Mouse (Mus musculus): ENCODE measurements at regions not wholly inside any gene's neighbourhood (a gene's known extent, or its start where the extent isn't known, plus 50 kb on each side); places are given as distances from the start of the nearest gene placed in this dataset.
"Not testable (repeated sequence)": the region's sequence is repeated elsewhere in the genome, so short reads cannot be mapped to it uniquely, and the experiment has no call there.

DNA sequence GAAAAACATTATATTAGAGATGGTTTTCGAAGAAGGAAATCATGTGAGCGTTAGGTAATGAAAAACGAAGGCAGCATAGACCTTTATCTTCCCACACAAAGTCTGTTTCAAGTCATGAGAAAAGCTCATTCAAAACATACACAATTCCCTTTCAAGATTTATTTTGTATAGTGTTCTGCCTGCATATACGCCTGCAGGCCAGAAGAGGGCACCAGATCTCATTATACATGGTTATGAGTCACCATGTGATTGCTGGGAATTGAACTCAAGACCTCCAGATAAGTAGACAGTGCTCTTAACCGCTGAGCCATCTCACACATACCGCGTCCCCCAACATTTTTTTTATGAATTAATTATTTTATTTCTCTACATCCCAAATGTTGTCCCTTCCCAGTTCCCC is 578.3 kb upstream of the Ccdc54 start:
- DNase-seq (ENCODE audit: low spot score): no peak

GRCm38 (mm10) chr16:51160768-51161167 is 569.8 kb upstream of the Ccdc54 start:
- DNase-seq (ENCODE audit: low spot score): no peak

GRCm38 (mm10) chr16:51138575-51138974 is 547.6 kb upstream of the Ccdc54 start:
- no peak for DNase-seq (ENCODE audit: low spot score)

DNA sequence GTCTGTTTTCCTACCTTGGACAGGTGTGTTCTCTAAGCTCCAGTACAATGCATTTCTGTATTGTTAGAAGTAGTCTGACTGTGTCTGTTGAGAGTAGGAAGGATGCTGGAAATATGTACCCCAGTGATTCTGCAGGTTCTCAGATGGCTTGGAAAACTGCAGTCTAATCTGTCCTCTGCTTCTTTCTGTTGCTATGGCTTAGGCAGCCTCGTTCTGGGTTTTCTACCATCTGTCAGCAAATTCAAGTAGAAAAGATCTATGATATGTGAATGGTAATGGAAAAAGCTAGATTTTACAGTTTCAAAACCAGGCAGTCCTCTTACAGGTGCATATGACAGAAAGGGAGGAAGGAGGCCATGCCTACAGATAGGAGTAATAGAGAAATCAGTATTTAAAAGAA is 528.9 kb upstream of the Ccdc54 start:
- no peak for DNase-seq (ENCODE audit: low spot score)

DNA sequence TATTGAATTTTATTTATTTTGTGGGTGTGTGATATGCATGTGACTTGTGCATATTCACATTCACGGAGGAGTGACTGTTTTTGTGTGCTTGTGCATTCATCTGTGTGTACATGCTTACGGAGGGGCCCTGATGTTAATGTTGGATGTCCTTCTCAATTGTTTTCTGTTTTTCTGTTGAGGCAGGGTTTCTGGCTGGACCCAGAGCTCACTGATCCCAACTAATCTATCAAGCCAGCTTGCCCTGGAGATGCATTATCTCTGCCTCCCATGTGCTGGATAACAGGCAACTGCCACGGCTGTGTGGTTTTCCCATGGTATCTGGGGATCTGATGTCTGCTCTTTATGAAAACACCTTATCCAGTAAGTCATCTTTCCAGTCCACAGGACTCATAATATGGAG is 527.4 kb upstream of the Ccdc54 start:
- no peak for DNase-seq (ENCODE audit: low spot score)

DNA sequence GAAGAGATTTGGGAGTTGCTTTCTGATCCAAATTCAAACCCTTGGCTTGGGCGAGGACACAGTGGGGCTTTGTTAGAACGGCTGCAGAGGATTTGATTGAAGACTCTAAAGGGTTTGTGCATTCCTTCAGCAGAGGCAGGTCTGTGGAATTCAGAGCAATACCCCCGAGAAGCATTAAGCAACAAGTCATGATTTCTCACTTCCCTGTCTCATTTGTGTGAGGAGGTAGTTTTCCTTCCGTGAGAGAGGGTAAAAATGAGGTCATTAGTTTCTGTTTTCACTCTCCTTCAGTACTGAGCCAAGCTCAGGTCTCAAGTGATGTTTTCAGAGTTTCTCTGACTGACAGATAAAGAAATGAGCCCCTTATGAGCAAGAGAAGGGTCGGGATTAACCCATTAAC is 526.9 kb upstream of the Ccdc54 start:
- no peak for DNase-seq (ENCODE audit: low spot score)

GRCm38 (mm10) chr16:51109864-51110263 is 518.9 kb upstream of the Ccdc54 start:
- DNase-seq (ENCODE audit: low spot score): no peak

DNA sequence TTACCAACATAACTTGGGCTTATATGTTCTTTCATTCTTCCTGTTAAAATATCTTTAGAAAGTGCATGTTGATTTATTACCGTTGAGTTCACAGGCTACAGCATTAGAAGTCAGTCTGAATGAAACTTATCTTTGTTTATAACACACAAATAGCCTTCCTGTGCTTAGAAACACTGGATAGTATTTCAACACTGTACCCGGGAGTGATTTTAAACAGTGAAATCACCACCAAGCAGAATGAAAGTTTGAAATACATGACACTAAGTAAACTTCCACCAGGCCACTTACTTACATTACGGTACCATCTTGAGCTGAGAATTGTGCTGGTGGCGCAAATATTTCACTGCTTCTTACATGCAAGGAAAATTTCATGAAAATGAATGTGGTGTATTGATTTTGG is 516.5 kb upstream of the Ccdc54 start:
- no peak for DNase-seq (ENCODE audit: low spot score)

DNA sequence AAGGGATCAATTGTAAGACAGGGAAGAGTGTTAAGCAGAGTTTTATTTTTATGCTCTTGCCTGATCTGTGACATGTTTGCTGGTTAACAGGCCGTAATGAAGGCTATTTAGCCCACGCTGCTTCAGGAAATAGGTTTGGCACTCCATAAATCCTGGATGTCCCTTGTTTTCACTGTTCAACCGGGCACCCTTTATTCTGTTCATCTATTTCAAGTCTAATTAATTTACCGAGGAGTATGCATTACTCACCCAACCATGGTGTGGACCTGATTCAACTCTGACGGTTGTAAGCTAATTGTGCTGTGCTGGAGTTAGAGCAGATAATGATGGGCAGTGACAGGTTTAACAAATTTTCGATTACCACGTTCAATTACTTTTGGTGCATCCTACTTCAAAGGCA is 495.6 kb upstream of the Ccdc54 start:
- no peak for DNase-seq (ENCODE audit: low spot score)

GRCm38 (mm10) chr16:51080146-51080545 is 489.2 kb upstream of the Ccdc54 start:
- no peak for DNase-seq (ENCODE audit: low spot score)

GRCm38 (mm10) chr16:51048650-51049049 is 457.7 kb upstream of the Ccdc54 start:
- DNase-seq (ENCODE audit: low spot score): no peak

DNA sequence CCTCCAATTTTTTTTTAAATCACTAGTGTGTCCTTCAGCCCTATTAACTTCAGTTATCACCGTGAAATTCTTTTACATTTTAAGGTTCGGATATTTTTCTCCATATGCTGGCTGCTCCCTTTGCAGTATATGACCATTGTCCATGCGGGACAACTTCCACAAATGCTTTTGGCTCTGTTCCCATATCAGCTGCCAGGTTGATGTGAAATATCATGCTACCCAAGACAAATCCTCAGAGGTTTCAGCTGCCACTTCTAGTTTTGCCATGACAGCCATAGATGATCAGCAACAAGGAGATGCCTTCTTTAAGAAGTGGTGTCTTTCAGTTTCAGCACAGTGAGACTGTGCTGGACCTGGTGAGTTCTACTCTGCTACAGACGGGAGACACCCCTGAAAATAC is 457.2 kb upstream of the Ccdc54 start:
- no peak for DNase-seq (ENCODE audit: low spot score)

DNA sequence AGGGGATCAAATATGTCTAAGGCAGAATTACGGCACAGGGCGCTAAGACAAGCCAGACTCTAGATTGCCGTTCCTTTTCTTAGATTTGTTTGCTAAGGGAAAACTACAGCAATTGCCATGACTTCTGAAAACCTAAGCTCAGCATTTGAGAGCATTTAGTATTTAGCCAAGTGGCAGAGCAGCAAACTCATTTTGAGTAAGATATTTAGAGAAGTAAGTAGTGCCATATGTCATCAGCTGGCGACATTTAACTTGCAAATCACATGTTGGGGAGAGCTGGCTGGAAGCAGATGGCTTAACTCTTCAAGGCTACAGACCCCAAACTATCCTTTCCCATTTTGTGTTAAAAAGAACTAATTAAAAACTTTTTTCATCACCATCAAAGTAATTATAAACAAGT is 450.4 kb upstream of the Ccdc54 start:
- DNase-seq (ENCODE audit: low spot score): no peak

DNA sequence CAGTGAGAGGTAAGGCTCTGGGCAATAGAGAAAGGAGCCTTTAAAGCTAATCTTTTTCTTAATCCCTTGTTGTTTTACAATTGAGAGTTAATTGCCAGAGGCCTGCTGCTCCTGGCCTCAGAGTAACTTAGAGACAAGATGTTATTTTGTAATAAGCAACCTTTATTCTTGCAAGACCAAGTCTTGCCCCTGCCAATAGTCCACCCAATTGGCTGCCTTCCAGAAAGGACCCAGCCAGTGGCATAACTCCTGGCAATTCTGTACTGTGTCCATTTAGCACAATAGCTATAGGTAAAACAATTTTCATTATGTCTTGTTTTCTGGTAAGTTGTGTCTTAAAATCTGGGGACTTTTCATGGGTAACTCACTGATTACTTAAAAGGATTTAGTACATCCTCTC is 411.9 kb upstream of the Ccdc54 start:
- DNase-seq (ENCODE audit: low spot score): no peak

GRCm38 (mm10) chr16:50964395-50964794 is 373.4 kb upstream of the Ccdc54 start:
- DNase-seq (ENCODE audit: low spot score): no peak

- no peak for DNase-seq (ENCODE audit: low spot score)
Observed at GRCm38 (mm10) chr16:50944091-50944490, 353.1 kb upstream of the Ccdc54 start.

DNA sequence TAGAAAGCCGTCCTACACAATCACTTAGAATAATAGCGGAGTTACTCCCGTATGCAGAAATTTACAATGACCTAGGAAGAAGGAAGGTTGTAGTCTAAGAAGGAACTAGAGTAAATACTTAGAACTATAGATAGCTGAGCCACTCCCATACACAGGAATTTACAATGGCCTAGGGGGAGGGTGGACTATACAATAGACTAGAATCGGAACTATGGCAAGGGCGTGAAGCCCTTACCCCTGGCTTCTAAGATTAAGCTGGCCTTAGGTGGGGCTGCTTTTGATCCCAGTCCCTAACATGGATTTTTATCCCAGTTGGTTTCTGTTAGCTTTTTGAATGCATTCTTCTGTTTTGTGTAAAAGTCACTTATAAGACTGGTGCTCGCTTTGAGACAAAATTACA is 352.6 kb upstream of the Ccdc54 start:
- DNase-seq (ENCODE audit: low spot score): not testable (repeated sequence)

GRCm38 (mm10) chr16:50942291-50942690 is 351.3 kb upstream of the Ccdc54 start:
- DNase-seq (ENCODE audit: low spot score): no peak

DNA sequence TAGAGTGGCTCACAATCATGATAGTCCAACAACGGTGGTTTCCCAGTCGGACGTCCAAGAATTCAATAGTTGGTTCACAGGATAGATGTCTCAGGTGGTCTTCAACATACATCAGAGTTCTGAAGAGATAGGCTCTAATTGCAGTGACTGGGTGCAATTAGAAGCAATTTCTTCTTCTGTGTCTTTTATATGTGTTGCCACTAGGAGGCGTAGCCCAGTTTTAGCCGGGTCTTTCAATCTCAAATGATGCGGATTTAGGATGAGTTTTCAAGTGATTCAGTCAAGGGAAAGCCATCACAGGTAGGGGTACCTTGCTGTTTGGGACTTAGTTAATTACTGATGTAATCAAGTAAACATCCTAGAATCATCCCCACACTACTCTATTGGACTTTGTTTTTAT is 348.4 kb upstream of the Ccdc54 start:
- no peak for DNase-seq (ENCODE audit: low spot score)

DNA sequence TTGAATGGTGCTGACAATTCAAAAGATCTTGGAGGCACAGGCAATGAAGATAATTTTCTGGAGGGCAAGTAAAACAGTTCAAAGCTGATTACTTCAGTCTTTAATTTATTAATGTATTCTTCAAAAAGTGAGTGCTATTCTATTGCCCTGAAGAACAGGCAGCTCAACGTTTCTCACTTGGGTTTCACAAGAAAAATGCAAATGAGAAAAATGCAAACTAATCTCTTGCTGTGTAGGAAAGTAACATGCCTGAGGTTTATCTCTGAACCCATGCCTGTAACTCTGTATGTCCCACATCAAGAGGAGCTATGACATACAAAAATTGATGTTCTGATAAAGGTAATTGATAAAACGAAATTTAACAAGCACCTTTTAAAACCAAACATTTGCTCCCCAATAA is 316.8 kb upstream of the Ccdc54 start:
- DNase-seq (ENCODE audit: low spot score): no peak

GRCm38 (mm10) chr16:50899151-50899550 is 308.2 kb upstream of the Ccdc54 start:
- no peak for DNase-seq (ENCODE audit: low spot score)

- DNase-seq (ENCODE audit: low spot score): no peak
Observed at GRCm38 (mm10) chr16:50877926-50878325, 287.0 kb upstream of the Ccdc54 start.

DNA sequence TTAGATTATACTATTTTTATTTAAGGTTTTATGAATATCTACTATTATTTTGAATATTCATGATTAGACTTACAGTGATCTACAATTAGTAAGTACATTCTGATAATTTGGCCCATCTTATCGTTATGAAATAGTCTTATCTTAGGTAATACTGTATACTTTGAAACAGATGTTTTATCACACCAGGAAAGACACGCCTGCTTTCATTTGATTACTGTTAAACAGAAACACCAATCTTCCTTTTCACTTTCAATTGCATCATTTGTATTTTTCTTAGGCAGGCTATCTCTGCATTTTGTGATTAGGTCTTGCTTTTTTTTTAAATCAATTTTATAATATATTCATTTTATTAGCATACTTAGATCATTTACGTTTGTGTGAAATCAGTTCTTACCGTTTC is 280.4 kb upstream of the Ccdc54 start:
- no peak for DNase-seq (ENCODE audit: low spot score)

DNA sequence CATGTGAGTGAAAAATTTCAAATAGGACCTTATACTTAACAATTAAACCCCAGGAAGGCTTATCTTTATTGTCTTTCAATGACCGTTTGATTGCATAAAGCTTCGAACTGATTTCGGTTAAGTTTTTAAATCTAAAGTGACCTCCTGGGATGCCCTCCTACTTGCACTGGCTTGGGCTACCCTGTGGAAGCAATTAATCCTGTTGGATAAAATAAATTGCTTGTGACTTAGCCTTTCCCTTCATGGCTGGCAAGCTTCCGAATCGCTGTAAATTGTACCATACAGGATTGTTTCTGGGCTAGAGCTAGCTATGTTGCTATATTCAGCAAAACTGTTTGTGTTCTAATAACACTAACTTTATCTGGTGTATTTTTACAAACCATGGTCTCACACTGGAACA is 272.6 kb upstream of the Ccdc54 start:
- no peak for DNase-seq (ENCODE audit: low spot score)

DNA sequence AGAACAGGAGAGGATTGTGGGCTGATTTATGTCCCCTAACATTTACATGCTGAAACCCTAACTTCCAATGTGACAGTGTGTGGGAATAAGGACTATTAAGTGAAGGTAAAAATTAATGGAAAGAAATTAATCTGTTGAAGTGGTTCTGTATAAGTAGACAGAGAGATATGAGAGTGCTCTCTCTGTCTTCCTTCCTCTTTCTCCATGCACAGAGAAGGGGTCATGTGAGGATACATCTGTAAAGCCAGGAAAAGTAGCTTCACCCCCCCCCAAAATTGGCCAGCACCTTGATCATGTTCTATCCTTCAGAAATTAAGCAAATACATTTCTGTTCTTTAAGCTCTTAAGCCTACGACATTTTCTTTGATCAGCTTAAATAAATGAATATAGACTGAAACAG is 268.6 kb upstream of the Ccdc54 start:
- no peak for DNase-seq (ENCODE audit: low spot score)

Measured in thymus, postnatal 0 days (tissue).